Mouse (Mus musculus) limb, embryonic 14.5 days (tissue): ENCODE results near the gene Ptgr2. TPM values are rescaled to one million over a fixed set of nuclear protein-coding genes. Genes with fewer than 3 reads are reported as not detected.

Source experiments
- ATAC-seq: fragments of 200-750 bp; cut with Nextera tagmentation; 2 replicates; pipeline ENCODE4 v1.8.0; 2017; ENCODE audit warnings: low read depth, moderate number of reproducible peaks, moderate TSS enrichment; ENCODE audit not compliant: low FRiP score
- DNase-seq: peaks from one replicate; pipeline ENCODE4 v3.0.0-alpha.2; 2015; ENCODE audit warnings: low spot score
- H3K27ac ChIP-seq: fragments of 300-500 bp; sonication (generic); replicated peaks from 2 replicates; pipeline ENCODE4 v1.5.1; 2014; ENCODE audit warnings: low read depth, mild to moderate bottlenecking, low read length, moderate library complexity, mixed read lengths
- H3K27me3 ChIP-seq: fragments of 300-500 bp; sonication (generic); 2 replicates; pipeline ENCODE4 v1.6.1; 2014; ENCODE audit warnings: low read length, mixed read lengths; ENCODE audit not compliant: control insufficient read depth, insufficient read depth
- H3K36me3 ChIP-seq: fragments of 300-500 bp; sonication (generic); 2 replicates; pipeline ENCODE4 v1.6.1; 2014; ENCODE audit warnings: mild to moderate bottlenecking, low read length, moderate library complexity, mixed read lengths; ENCODE audit not compliant: control insufficient read depth, insufficient read depth
- H3K4me1 ChIP-seq: fragments of 300-500 bp; sonication (generic); 2 replicates; pipeline ENCODE4 v1.6.1; 2014; ENCODE audit warnings: antibody characterized with exemption, low read length, mixed read lengths; ENCODE audit not compliant: control insufficient read depth, insufficient read depth
- H3K4me2 ChIP-seq: fragments of 300-500 bp; sonication (generic); replicated peaks from 2 replicates; pipeline ENCODE4 v1.6.1; 2014; ENCODE audit warnings: low read depth, mild to moderate bottlenecking, low read length, moderate library complexity; ENCODE audit not compliant: severe bottlenecking
- H3K4me3 ChIP-seq: fragments of 300-500 bp; sonication (generic); replicated peaks from 2 replicates; pipeline ENCODE4 v1.5.1; 2014; ENCODE audit warnings: low read length
- H3K9ac ChIP-seq: fragments of 300-500 bp; sonication (generic); 2 replicates; pipeline ENCODE4 v1.6.1; 2014; ENCODE audit warnings: mild to moderate bottlenecking, low read depth, low read length, moderate library complexity; ENCODE audit not compliant: severe bottlenecking
- H3K9me3 ChIP-seq: fragments of 300-500 bp; sonication (generic); 2 replicates; pipeline ENCODE4 v1.6.1; 2016; ENCODE audit warnings: low read length; ENCODE audit not compliant: control insufficient read depth
- POLR2A ChIP-seq: fragments of 200-500 bp; IDR thresholded peaks from 2 replicates; pipeline ENCODE4 v1.8.0; 2012; ENCODE audit warnings: inconsistent platforms, mild to moderate bottlenecking, moderate library complexity, borderline replicate concordance; ENCODE audit not compliant: insufficient read depth, insufficient read length; ENCODE audit errors: extremely low read depth
- WGBS: fragments of 180-500 bp; shearing (Covaris S2); extraction: QIAGEN DNeasy Blood & Tissue Kit; methylation state at CpG from one replicate; pipeline ENCODE4 v1.1.7; 2014; 5-methylcytosine and 5-hydroxymethylcytosine counted together
- polyA plus RNA-seq, 2 experiments: library from polyadenylated mRNA; depleted of rRNA in 1 of 2; stranded (reverse) in 1 of 2; unstranded in 1 of 2; fragments of >200 nt; fragmentation: Nextera tagmentation in 1 of 2; extraction: Ambion mirVana in 1 of 2; gene quantifications; 2 replicates each; pipeline versions ENCODE4 v1.2.1 to v1.2.3; 2012 to 2014

The Ptgr2 gene
- polyA plus RNA-seq, 2 experiments = 11.0 to 13.8 TPM

DNA sequence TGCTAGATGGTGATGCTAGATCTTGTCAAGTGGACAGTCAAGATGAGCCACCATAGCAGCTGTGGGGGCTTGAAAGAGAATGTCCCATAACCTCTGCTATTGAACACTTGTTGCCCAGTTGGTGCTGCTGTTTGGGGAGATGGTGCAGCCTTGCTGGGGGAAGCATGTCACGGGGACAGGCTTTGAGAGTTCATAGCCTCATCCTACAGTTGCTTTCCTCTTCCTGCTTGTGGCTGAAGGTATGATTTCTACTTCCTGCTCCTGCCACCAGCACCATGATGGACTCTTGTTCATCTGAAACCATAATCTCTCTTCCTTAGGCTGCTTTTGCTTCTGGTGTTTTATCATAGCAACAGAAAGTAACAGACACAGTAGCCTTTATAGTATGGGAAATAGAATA is 19.5 kb downstream of the Ptgr2 start:
- H3K36me3 ChIP-seq = no peaks in the 10 kb centered on the region
- H3K4me2 ChIP-seq = no peak overlapping the region
- 74% methylated on average over 1 of the region's 1 CpGs for WGBS
- no peak for DNase-seq
- no peak overlapping the region for H3K27ac ChIP-seq
- H3K4me3 ChIP-seq = no peak overlapping the region
- ATAC-seq = no peak
- no peaks in the 10 kb centered on the region for H3K4me1 ChIP-seq
- H3K9ac ChIP-seq = no peak overlapping the region
- no peak for TF ChIP-seq POLR2A
- no peaks in the 10 kb centered on the region for H3K27me3 ChIP-seq
- H3K9me3 ChIP-seq = no peaks in the 10 kb centered on the region

DNA sequence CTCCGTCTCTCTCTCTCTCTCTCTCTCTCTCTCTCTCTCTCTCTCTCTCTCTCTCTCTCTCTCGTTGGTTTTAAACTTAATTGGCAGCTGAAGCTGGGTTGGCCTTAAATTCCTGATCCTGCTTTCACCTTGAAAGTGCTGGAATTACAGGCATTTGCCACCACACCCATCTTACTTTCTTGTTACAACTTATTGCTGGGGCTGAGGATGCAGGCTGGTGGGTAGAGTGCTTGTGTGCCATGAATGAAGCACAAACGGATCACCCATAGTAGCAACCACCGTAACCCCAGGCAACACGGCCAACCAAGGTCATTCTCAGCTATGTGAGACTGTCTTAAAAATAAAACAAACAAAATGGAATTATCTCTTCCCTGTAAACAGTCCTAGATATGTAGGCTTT is 26.3 kb downstream of the Ptgr2 start:
- DNase-seq (no peak), ATAC-seq (no peak)
- Histone ChIP-seq H3K4me2 (no peak overlapping the region), H3K9ac (no peak overlapping the region), H3K4me3 (no peak overlapping the region), H3K9me3 (no peaks in the 10 kb centered on the region), H3K4me1 (no peaks in the 10 kb centered on the region), H3K27me3 (no peaks in the 10 kb centered on the region), H3K27ac (no peak overlapping the region), H3K36me3 (no peaks in the 10 kb centered on the region)
- no peak for TF ChIP-seq POLR2A
- WGBS = 75% methylated on average over 4 of the region's 5 CpGs

DNA sequence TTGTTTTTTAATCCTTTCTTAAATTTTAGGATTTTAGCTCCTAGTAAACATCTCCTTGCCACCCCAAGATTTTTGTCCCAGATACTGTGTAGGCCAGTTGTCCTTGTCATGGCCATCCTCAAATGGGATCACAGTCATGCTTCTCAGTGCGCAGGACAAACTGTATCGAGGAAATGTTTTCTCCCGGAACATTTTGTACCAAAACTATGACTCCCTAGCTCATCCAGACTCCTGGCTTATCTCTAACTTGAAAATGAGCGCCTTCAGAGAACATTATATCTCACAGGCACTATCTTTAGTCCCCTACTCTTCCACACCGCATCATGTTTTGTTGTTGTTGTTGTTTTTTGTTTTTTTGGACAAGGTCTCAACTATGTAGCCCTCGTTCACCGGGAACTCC is 31.0 kb downstream of the Ptgr2 start:
- Histone ChIP-seq H3K4me1 (peaks cover 5% of the 10 kb centered on the region), H3K4me3 (peak overlapping the region; percentile 99), H3K36me3 (no peaks in the 10 kb centered on the region), H3K9me3 (no peaks in the 10 kb centered on the region), H3K27ac (peak overlapping the region; percentile 95), H3K27me3 (no peaks in the 10 kb centered on the region), H3K4me2 (peak overlapping the region; percentile 74), H3K9ac (peak overlapping the region; percentile 96)
- WGBS = 32% methylated on average over 7 of the region's 7 CpGs
- ATAC-seq (no peak), DNase-seq (no peak)
- no peak for TF ChIP-seq POLR2A

DNA sequence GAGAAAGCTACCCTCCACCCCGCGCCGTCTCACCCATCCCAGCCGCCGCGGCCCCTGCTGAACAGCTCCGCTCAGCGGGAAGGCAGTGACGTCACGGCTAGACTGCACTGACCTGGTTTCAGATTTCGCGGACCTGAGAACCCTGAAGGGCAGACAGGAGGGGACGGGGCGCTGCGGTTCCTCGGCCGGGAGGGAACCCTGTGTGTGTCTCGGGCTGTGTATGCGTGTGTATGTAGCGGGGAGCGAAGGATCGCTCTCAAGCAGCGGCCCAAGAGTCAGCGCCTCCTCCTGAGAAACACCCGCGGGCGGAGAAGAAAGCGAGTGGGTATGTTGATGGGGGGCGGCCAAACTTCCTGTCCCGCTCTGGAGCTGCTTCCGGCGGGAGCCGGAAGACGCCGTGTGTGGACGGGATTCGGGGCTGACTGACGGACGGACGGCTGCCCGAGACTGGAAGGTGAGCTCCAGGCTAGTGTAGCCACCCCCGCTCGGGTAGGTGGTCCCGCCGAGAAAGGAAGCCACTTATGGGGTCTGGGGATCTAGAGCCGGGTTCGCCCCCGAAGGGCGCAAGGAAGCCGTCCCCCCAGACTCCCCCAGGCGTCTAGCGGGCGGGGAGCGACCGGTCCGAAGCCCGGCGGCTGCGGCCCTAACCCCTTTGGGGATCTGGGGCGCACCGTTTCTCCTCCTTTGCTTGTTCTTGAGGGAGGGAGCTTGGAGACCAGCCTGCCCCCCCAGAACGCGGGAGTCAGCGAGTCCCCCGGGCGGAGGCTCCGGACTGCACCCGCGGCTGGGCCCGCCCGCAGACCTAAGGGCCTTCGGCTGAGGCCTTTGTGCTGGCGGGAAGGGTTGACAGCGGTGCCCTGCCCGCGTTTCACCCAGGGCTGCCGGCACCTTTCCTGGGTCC is 31.9 kb downstream of the Ptgr2 start, which contains the start of gene Zfp410:
Gene Zfp410, plus strand, starts transcription at position 132 of the 901 bp plus-strand sequence.
- H3K4me2 ChIP-seq = peak within 1 kb of the TSS; percentile 74
- H3K4me3 ChIP-seq = peak within 1 kb of the TSS; percentile 99
- H3K27me3 ChIP-seq = no peaks in the 10 kb centered on the region
- H3K27ac ChIP-seq = peak within 1 kb of the TSS; percentile 95
- no peaks in the 10 kb centered on the region for H3K9me3 ChIP-seq
- TF ChIP-seq POLR2A = peak; percentile 80; the same call in 1 of the 2 replicates
- H3K4me1 ChIP-seq = peaks cover 5% of the 10 kb centered on the region
- DNase-seq = peak; percentile 91
- ATAC-seq = peak; percentile 95
- WGBS = under 1% methylated on average over 51 of the region's 77 CpGs
- H3K36me3 ChIP-seq = no peaks in the 10 kb centered on the region
- peak within 1 kb of the TSS; percentile 96 for H3K9ac ChIP-seq

DNA sequence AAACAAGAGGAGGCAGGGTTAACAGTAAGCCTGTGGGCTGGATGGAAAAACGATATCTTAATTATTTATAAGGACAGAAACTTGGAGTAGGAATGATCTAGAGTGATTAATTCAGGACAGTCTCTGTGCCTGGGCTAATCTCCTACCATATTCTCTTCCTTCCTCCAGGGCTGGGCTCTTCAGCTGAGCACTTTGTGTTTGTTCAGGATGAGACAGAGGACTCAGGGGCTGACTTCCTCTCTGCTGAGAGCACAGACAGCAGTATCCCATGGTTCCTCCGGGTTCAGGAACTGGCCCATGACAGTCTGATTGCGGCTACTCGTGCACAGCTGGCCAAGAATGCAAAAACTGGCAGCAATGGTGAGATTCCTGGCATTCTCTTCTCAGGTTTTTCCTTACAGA is 42.1 kb downstream of the Ptgr2 start:
- 79% methylated on average over 4 of the region's 4 CpGs for WGBS
- H3K36me3 ChIP-seq = peaks cover 64% of the 10 kb centered on the region
- no peak overlapping the region for H3K9ac ChIP-seq
- no peak overlapping the region for H3K4me3 ChIP-seq
- ATAC-seq (no peak), DNase-seq (peak; percentile 17)
- H3K27ac ChIP-seq = no peak overlapping the region
- no peaks in the 10 kb centered on the region for H3K4me1 ChIP-seq
- H3K9me3 ChIP-seq = no peaks in the 10 kb centered on the region
- TF ChIP-seq POLR2A = no peak
- no peaks in the 10 kb centered on the region for H3K27me3 ChIP-seq
- no peak overlapping the region for H3K4me2 ChIP-seq
